Mouse (Mus musculus): ENCODE data around the gene Pus10. TPM values are rescaled to one million over a fixed set of nuclear protein-coding genes. Genes with fewer than 3 reads are reported as not detected.

Pus10 gene
- polyA plus RNA-seq, 1 experiment from 2014 or later = 27.1 TPM

- Histone ChIP-seq H3K4me3 (ENCODE audit: low read length) (no peak overlapping the region), H3K9me3 (ENCODE audit: control insufficient read depth, low read length) (no peaks in the 10 kb centered on the region), H3K36me3 (ENCODE audit: control insufficient read depth, insufficient read depth, low read length) (peaks cover 5% of the 10 kb centered on the region; the same call in 1 of the 2 replicates), H3K27me3 (ENCODE audit: control insufficient read depth, insufficient read depth, low read length) (no peaks in the 10 kb centered on the region), H3K9ac (ENCODE audit: low read depth, low read length) (no peak overlapping the region), H3K4me1 (ENCODE audit: control insufficient read depth, insufficient read depth, low read length) (no peaks in the 10 kb centered on the region), H3K27ac (ENCODE audit: low read depth, low read length) (no peak overlapping the region), H3K4me2 (replicated peaks; ENCODE audit: low read depth, low read length) (no peak overlapping the region)
- WGBS = 93% methylated on average over 6 of the region's 6 CpGs
- ATAC-seq (ENCODE audit: low FRiP score, low TSS enrichment) = no peak
Measured at GRCm38 (mm10) chr11:23734749-23735286, 69.3 kb downstream of the Pus10 start.

GRCm38 (mm10) chr11:23735820-23736470 is 70.5 kb downstream of the Pus10 start:
- Histone ChIP-seq H3K4me3 (ENCODE audit: low read length) (no peak overlapping the region), H3K9me3 (ENCODE audit: control insufficient read depth, low read length) (no peaks in the 10 kb centered on the region), H3K36me3 (ENCODE audit: control insufficient read depth, insufficient read depth, low read length) (0 out of 2 replicates have a peak, but pooled peaks cover 5% of the 10 kb centered on the region), H3K27me3 (ENCODE audit: control insufficient read depth, insufficient read depth, low read length) (no peaks in the 10 kb centered on the region), H3K4me2 (replicated peaks; ENCODE audit: low read depth, low read length) (no peak overlapping the region), H3K27ac (ENCODE audit: low read depth, low read length) (no peak overlapping the region), H3K9ac (ENCODE audit: low read depth, low read length) (no peak overlapping the region), H3K4me1 (ENCODE audit: control insufficient read depth, insufficient read depth, low read length) (no peaks in the 10 kb centered on the region)
- ATAC-seq (ENCODE audit: low FRiP score, low TSS enrichment) = no peak

- H3K4me2 ChIP-seq (replicated peaks; ENCODE audit: low read depth, low read length) = no peak overlapping the region
- no peaks in the 10 kb centered on the region for H3K27me3 ChIP-seq (ENCODE audit: control insufficient read depth, insufficient read depth, low read length)
- no peaks in the 10 kb centered on the region for H3K9me3 ChIP-seq (ENCODE audit: control insufficient read depth, low read length)
- 75% methylated on average over 4 of the region's 4 CpGs for WGBS
- H3K4me1 ChIP-seq (ENCODE audit: control insufficient read depth, insufficient read depth, low read length) = no peaks in the 10 kb centered on the region
- H3K4me3 ChIP-seq (ENCODE audit: low read length) = no peak overlapping the region
- no peak overlapping the region for H3K27ac ChIP-seq (ENCODE audit: low read depth, low read length)
- no peak overlapping the region for H3K9ac ChIP-seq (ENCODE audit: low read depth, low read length)
- H3K36me3 ChIP-seq (ENCODE audit: control insufficient read depth, insufficient read depth, low read length) = no peaks in the 10 kb centered on the region
- no peak for ATAC-seq (ENCODE audit: low FRiP score, low TSS enrichment)
Measured at GRCm38 (mm10) chr11:23740895-23741294, 75.4 kb downstream of the Pus10 start.

- ATAC-seq (ENCODE audit: low FRiP score, low TSS enrichment) = no peak
- Histone ChIP-seq H3K9me3 (ENCODE audit: control insufficient read depth, low read length) (no peaks in the 10 kb centered on the region), H3K27me3 (ENCODE audit: control insufficient read depth, insufficient read depth, low read length) (no peaks in the 10 kb centered on the region), H3K36me3 (ENCODE audit: control insufficient read depth, insufficient read depth, low read length) (no peaks in the 10 kb centered on the region), H3K9ac (ENCODE audit: low read depth, low read length) (no peak overlapping the region), H3K4me1 (ENCODE audit: control insufficient read depth, insufficient read depth, low read length) (no peaks in the 10 kb centered on the region), H3K4me3 (ENCODE audit: low read length) (no peak overlapping the region), H3K27ac (ENCODE audit: low read depth, low read length) (no peak overlapping the region), H3K4me2 (replicated peaks; ENCODE audit: low read depth, low read length) (no peak overlapping the region)
- WGBS = 89% methylated on average over 7 of the region's 7 CpGs
Measured at GRCm38 (mm10) chr11:23741386-23741785, 75.9 kb downstream of the Pus10 start.

GRCm38 (mm10) chr11:23744352-23744751 is 78.9 kb downstream of the Pus10 start:
- no peaks in the 10 kb centered on the region for H3K4me1 ChIP-seq (ENCODE audit: control insufficient read depth, insufficient read depth, low read length)
- no peaks in the 10 kb centered on the region for H3K36me3 ChIP-seq (ENCODE audit: control insufficient read depth, insufficient read depth, low read length)
- ATAC-seq (ENCODE audit: low FRiP score, low TSS enrichment) = no peak
- no peak overlapping the region for H3K9ac ChIP-seq (ENCODE audit: low read depth, low read length)
- H3K27ac ChIP-seq (ENCODE audit: low read depth, low read length) = no peak overlapping the region
- no peaks in the 10 kb centered on the region for H3K27me3 ChIP-seq (ENCODE audit: control insufficient read depth, insufficient read depth, low read length)
- H3K9me3 ChIP-seq (ENCODE audit: control insufficient read depth, low read length) = no peaks in the 10 kb centered on the region
- 90% methylated on average over 3 of the region's 3 CpGs for WGBS
- no peak overlapping the region for H3K4me3 ChIP-seq (ENCODE audit: low read length)
- no peak overlapping the region for H3K4me2 ChIP-seq (replicated peaks; ENCODE audit: low read depth, low read length)

- WGBS = 88% methylated on average over 4 of the region's 4 CpGs
- ATAC-seq (ENCODE audit: low FRiP score, low TSS enrichment) = no peak
Measured at GRCm38 (mm10) chr11:23746102-23746501, 80.6 kb downstream of the Pus10 start.

GRCm38 (mm10) chr11:23753136-23753710 is 87.7 kb downstream of the Pus10 start:
- 94% methylated on average over 1 of the region's 1 CpGs for WGBS
- ATAC-seq (ENCODE audit: low FRiP score, low TSS enrichment) = no peak
- Histone ChIP-seq H3K27ac (ENCODE audit: low read depth, low read length) (no peak overlapping the region), H3K4me3 (ENCODE audit: low read length) (no peak overlapping the region), H3K4me2 (replicated peaks; ENCODE audit: low read depth, low read length) (no peak overlapping the region), H3K4me1 (ENCODE audit: control insufficient read depth, insufficient read depth, low read length) (no peaks in the 10 kb centered on the region), H3K36me3 (ENCODE audit: control insufficient read depth, insufficient read depth, low read length) (no peaks in the 10 kb centered on the region), H3K27me3 (ENCODE audit: control insufficient read depth, insufficient read depth, low read length) (no peaks in the 10 kb centered on the region), H3K9ac (ENCODE audit: low read depth, low read length) (no peak overlapping the region), H3K9me3 (ENCODE audit: control insufficient read depth, low read length) (no peaks in the 10 kb centered on the region)

More at GRCm38 (mm10) chr11:23746102-23746501, 80.6 kb downstream of the Pus10 start:
- no peaks in the 10 kb centered on the region for H3K9me3 ChIP-seq (ENCODE audit: control insufficient read depth, low read length)
- H3K9ac ChIP-seq (ENCODE audit: low read depth, low read length) = no peak overlapping the region
- no peak overlapping the region for H3K27ac ChIP-seq (ENCODE audit: low read depth, low read length)
- H3K4me1 ChIP-seq (ENCODE audit: control insufficient read depth, insufficient read depth, low read length) = no peaks in the 10 kb centered on the region
- no peaks in the 10 kb centered on the region for H3K27me3 ChIP-seq (ENCODE audit: control insufficient read depth, insufficient read depth, low read length)
- H3K36me3 ChIP-seq (ENCODE audit: control insufficient read depth, insufficient read depth, low read length) = no peaks in the 10 kb centered on the region
- H3K4me2 ChIP-seq (replicated peaks; ENCODE audit: low read depth, low read length) = no peak overlapping the region
- no peak overlapping the region for H3K4me3 ChIP-seq (ENCODE audit: low read length)

GRCm38 (mm10) chr11:23754329-23754728 is 88.9 kb downstream of the Pus10 start:
- Histone ChIP-seq H3K9me3 (ENCODE audit: control insufficient read depth, low read length) (no peaks in the 10 kb centered on the region), H3K36me3 (ENCODE audit: control insufficient read depth, insufficient read depth, low read length) (no peaks in the 10 kb centered on the region), H3K4me1 (ENCODE audit: control insufficient read depth, insufficient read depth, low read length) (no peaks in the 10 kb centered on the region), H3K4me2 (replicated peaks; ENCODE audit: low read depth, low read length) (no peak overlapping the region), H3K4me3 (ENCODE audit: low read length) (no peak overlapping the region), H3K9ac (ENCODE audit: low read depth, low read length) (no peak overlapping the region), H3K27me3 (ENCODE audit: control insufficient read depth, insufficient read depth, low read length) (no peaks in the 10 kb centered on the region), H3K27ac (ENCODE audit: low read depth, low read length) (no peak overlapping the region)
- ATAC-seq (ENCODE audit: low FRiP score, low TSS enrichment) = no peak

- no peak overlapping the region for H3K4me3 ChIP-seq (ENCODE audit: low read length)
- H3K9ac ChIP-seq (ENCODE audit: low read depth, low read length) = no peak overlapping the region
- H3K27me3 ChIP-seq (ENCODE audit: control insufficient read depth, insufficient read depth, low read length) = no peaks in the 10 kb centered on the region
- H3K4me1 ChIP-seq (ENCODE audit: control insufficient read depth, insufficient read depth, low read length) = no peaks in the 10 kb centered on the region
- ATAC-seq (ENCODE audit: low FRiP score, low TSS enrichment) = no peak
- no peaks in the 10 kb centered on the region for H3K36me3 ChIP-seq (ENCODE audit: control insufficient read depth, insufficient read depth, low read length)
- no peak overlapping the region for H3K27ac ChIP-seq (ENCODE audit: low read depth, low read length)
- H3K4me2 ChIP-seq (replicated peaks; ENCODE audit: low read depth, low read length) = no peak overlapping the region
- H3K9me3 ChIP-seq (ENCODE audit: control insufficient read depth, low read length) = no peaks in the 10 kb centered on the region
- 93% methylated on average over 2 of the region's 2 CpGs for WGBS
Measured at GRCm38 (mm10) chr11:23758218-23758617, 92.7 kb downstream of the Pus10 start.

Data from kidney, embryonic 14.5 days (tissue).